Mouse (Mus musculus) kidney, adult 2 months (tissue): ENCODE measurements around the gene Mindy4b-ps.

Source experiments
- CTCF ChIP-seq: fragments of 200-500 bp; conservative IDR thresholded peaks from 2 replicates; pipeline ENCODE4 v1.5.1; 2011; ENCODE audit warnings: low read depth, mild to moderate bottlenecking, control low read depth, low read length, moderate library complexity, mixed read lengths; ENCODE audit not compliant: insufficient read depth, insufficient read length
- POLR2A ChIP-seq: fragments of 200-500 bp; IDR thresholded peaks from one replicate; pipeline ENCODE4 v1.6.1; 2011; ENCODE audit warnings: low read depth, low read length, control low read depth

DNA sequence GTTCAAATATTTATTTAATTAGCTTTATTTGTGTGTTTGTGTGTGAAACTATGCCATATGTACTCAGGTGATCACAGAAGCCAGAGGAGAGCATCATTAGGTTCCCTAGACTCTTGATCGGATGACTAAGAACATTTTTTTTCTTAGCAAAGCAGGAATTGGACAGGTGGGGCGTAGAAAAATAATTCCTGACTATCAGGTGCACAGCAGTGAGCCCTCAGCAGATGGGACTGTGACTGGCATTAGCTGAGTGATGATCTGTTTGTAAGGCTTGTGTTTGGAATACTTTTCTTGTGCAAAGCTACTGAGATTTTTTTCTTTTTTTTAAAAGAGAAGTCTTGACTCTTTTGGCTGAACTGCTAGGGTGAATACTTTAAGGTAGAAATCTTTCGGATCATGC, 67.8 kb downstream of the Mindy4b-ps start:
- TF ChIP-seq CTCF (no peak), POLR2A (no peak)
